Mouse (Mus musculus) thymus, postnatal 25 days (tissue): ENCODE measurements at regions not wholly inside any gene's neighbourhood (a gene's known extent, or its start where the extent isn't known, plus 50 kb on each side); places are given as distances from the start of the nearest gene placed in this dataset.

Experiments used
- DNase-seq: peaks from one replicate; pipeline ENCODE4 v3.0.0; 2022

GRCm38 (mm10) chr17:75893559-75893958, 341.8 kb upstream of the Fam98a start:
- DNase-seq, result no peak

- no peak for DNase-seq
Observed at GRCm38 (mm10) chr17:75892156-75892555, 340.4 kb upstream of the Fam98a start.

GRCm38 (mm10) chr17:75891564-75891963, 339.8 kb upstream of the Fam98a start:
- no peak for DNase-seq

DNA sequence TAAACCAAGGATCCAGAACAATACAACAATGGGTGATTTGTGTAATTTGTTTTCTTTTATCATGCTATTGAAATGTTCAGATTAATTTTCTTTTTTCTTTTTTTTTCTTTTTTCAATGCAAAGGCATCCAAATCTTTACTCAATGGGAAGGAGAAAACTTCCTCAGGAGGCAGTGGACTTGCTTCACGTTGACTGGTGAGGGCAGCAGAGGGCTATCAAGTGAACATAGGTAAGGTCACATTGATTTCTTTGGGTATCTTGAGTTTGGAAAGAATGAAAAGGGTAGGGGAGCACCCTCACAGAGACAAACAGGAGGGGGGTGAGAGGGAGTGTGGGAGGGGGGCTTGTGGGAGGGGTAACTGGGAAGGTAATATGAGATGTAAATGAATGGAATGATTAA, 326.1 kb upstream of the Fam98a start:
- DNase-seq, result no peak

GRCm38 (mm10) chr17:75876895-75877294, 325.1 kb upstream of the Fam98a start:
- no peak for DNase-seq

- DNase-seq, result no peak
Observed at GRCm38 (mm10) chr17:75874535-75874934, 322.8 kb upstream of the Fam98a start.

DNA sequence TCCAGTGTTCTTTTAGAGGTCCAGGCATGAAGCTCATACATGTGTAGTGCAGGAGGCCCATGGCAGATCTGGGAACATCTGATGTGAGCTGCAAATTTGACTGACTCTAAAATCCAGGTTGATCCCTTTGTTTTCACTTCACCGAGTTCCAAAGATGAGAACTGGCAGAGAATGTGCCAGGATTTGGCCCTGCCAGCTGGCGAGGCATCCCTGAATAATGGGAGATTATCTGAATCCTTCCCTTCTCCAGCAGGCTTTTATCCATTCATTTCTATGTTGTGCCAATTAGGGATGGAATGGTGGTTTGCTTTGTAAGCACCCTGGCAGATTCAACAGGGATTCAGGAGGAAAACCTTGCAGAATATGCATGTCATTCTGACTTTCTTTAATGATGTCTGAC, 318.7 kb upstream of the Fam98a start:
- DNase-seq, result no peak

DNA sequence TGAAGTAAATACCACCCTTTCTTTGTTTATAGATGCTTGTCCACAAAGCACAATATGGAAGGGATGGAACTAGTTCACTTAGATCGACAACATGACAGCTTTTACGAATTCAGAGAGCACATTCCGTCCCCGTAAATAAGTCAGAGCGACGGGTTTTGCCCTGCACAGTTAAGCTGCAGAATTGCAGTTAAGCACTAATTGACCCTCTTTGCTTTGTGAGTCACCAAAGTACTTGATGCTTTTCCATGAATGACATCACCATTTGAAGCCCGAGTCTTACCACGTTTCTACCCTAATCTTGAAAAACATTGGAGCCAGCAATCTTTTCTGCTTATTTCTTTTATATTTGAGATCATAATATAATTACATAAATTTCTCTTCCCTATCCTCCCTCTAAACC, 305.3 kb upstream of the Fam98a start:
- no peak for DNase-seq

DNA sequence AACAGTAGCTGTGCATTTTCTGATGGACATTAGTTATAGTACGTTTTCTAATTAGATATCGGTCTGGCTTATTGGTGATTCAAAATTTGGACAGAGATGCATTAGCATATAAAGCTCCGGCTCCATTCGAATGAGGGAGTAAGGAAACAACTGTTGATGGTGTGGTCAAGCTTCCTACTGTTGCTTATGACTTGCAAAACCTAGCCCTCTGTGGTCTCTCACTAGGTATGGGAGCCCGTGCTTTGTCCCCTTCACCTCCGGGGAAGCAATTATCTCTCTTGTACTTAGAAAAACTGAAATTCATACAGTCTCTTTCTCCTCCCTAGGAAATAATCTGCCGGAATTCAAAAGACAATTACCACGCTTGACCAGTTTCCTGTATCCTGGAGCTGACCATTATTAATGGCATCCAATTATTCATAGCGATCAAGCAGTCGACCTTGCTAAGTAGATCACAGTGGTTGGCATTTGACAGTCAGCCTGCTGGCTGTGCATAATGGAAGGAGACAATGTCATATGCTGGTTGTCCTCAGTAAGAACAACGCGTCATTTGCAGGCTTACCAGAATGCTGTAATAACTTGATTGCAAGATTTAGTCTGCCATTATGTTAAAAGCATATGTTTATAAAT, 264.4 kb upstream of the Fam98a start:
- DNase-seq, result no peak

- no peak for DNase-seq
Observed at GRCm38 (mm10) chr17:75812163-75812562, 260.4 kb upstream of the Fam98a start.

DNA sequence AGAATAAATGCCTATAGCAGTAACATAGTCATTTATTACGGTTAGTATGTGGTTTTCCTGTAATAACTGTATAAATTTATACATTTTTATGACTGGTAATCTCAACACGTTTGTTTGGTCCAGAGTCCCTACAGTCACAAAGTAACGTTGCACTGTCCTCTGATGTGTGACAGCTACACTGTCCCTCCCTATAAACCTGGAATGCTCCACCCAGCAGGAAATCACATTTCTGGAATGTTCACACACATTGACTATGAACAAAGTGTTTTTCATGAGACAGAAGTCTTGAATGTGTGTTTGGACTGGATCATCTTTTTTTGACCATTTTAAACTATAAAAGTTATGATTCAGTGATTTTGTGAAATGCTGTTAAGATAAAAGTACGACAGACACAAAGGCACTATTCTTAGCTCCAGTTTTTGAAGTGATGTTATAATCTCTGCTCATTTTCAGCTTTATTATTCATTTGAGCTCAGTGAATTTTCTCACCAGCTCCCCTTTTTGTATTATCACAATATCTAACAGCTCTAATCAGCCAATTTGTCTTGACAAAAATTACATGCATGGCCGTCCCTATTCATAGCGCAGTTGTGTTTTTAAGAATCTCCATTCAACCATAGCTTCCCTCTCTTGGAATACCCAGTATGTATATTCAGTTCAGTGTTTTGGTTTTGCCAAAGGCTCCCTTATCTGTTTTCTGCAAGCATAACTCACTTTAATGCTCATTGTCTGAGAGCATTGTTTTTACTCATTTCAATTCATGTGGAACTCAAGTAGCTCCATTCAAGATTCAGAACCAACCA, 257.0 kb upstream of the Fam98a start:
- no peak for DNase-seq

- no peak for DNase-seq
Observed at GRCm38 (mm10) chr17:75808025-75808424, 256.3 kb upstream of the Fam98a start.

DNA sequence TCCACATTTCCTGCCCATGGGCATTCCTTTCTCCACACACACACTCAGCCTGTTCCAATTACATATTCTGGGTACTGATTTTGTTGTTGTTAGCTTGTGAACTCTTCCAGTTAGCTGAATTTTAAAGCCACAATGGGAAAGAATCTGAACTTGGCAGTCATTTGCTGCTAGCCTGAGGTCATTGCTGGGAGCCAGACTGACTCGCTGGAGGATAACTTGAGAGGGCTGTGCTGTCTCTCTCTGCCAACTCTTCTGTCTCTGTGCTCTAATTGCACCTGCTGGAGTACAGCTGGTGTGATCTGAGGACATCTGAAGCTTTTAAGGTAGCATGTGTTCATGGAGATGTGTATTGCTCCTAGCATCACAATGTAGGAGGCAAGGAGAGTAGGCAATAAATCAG, 252.6 kb upstream of the Fam98a start:
- no peak for DNase-seq

GRCm38 (mm10) chr17:75796380-75796779, 244.6 kb upstream of the Fam98a start:
- no peak for DNase-seq

DNA sequence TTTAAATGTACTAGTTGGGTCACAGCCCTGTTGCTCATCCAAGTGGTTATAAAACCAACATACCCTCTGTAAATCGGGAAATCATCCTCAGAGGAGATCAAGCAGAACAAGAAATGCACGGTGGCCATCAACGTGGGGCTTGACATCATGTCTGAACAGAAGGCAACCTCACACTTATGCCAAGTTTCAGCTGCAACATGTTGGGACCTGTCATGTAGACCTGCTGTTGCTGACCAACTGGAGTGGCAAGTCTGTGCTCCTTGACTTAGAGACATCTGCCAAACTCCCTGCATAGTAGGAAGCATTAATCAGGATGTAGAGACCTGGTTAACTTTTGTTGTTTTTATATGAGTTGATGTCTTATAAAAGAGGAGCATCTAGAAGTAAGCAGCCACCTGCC, 244.0 kb upstream of the Fam98a start:
- no peak for DNase-seq

DNA sequence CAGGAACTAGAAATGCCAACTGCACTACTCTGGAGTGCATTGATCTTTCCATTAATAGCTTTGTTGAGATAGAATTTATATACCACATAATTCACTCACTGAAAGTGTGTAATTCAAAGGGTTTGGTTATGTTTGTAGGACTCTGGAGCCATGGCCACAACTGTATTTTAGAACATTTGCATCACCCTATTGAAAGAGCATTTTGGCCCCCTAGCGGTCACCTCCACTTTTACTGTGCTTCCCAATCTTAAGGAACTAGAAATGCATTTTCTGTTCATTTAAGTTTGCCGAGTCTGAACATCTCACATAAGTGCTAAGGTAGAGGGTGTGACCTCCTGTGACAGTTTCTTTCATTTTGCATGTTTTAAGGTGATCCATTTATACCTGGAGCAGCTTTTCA, 228.0 kb upstream of the Fam98a start:
- DNase-seq, result no peak

DNA sequence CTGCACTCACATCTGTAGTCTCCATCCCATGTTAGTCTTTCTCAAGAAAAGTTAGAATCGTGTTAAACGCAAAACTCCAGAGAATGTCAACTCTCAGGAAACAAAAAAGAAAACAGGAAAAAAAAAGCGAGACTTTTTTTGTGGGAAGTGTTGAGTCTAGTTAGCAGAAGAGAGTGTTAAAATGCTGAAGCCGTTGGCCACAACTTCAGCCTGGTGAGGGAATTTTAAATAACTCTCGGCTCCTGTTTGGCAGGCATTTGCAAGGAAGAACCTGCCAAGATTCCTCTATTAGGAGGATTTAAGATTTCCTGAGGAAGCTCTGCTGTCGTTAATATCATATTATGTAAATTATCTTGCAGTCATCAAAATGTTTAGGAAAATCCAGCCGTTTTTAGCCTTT, 224.9 kb upstream of the Fam98a start:
- no peak for DNase-seq

DNA sequence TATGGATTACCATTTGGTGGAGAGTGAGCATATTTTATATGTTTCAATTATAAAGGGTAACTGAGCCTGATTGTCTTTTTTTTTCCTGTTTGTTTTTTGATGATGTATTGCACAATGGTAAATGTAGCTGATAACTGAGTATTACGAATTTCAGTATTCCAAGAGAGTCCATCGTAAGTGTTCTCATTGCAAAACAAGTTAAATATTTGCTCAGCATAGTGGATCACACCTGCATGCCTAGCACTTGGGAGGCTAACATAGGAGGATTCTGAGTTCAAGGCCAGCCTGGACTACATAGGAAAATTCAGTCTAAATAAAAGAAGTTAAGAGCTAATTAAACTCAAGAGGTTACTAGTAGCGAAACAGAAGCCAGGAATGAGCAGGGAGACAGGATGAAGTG, 223.8 kb upstream of the Fam98a start:
- no peak for DNase-seq

DNA sequence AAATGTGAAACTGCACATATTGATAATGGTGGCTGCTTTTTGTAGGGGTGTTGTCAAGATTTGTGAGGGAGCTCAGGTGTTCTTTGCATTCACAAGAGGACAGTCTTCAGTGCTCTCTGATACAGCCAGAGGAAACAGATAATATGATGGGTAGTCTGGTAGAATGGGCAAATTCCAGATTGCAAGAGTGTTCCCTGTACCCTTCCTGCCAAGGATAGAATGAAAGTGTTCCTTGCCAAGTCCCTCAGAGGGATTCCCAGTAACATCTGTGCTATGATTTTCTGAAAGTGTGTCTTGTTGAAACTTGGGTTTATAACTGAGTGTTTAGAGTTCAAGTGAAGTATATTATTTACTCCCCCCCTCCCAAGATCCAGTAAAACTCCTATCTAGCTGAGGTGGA, 221.1 kb upstream of the Fam98a start:
- no peak for DNase-seq

GRCm38 (mm10) chr17:75768654-75769053, 216.9 kb upstream of the Fam98a start:
- DNase-seq, result no peak

GRCm38 (mm10) chr17:75763391-75763790, 211.6 kb upstream of the Fam98a start:
- DNase-seq, result no peak

- DNase-seq, result no peak
Observed at GRCm38 (mm10) chr17:75756487-75756886, 204.7 kb upstream of the Fam98a start.

DNA sequence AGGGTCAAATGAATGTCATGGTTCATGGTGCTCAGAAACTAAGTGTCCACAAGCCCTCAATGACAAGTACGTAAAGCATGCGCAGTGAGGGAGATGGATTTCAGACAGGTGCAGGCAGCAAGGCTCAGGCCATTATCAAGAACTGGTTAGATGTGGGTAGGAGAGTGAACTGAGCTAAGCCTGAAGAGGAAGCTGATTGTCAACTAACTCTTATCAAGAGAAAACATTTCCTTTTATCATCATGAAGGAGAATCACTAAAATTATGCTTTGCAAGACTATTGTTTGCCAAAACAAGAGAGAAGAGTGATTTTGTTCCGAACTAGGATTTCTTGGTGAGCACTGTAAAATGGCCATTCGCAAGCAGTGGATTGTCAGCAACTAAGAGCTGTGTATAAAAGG, 164.7 kb upstream of the Fam98a start:
- no peak for DNase-seq

DNA sequence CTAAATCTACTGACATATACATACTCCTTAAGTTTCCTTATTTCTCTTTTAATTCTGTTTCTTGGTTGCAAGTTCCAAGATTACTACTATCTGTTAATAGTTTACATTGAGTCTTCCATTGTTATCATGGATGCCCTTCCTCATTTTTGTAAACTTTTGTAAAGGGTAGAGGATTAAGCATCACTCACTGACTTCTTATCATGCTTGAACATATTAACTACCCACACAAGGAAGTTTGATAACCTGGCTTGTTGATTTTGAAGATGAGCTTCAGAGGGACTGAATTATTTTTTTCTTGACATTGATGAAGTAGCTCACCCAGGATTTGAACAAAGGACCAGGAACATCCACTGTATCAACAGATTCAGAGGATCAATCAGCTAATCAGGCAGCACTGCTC, 162.8 kb upstream of the Fam98a start:
- no peak for DNase-seq

DNA sequence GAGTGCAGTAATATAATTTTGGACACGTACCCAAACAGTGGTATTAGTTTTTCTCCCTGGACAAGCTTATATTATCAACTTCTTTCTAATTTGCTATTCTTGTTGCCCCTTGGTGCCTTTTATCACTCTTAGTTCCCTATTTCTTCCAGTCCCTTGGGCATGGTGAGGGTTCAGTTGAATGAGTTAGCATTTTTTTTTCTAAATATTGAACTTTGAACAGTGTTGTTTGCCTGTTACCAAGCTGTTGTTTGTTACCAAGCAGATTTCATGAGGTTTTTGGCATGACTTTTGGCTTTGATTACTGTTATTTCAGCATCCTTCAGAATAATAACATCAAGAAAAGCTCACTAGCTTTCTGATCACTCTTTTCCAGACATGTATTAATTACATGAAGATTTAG, 162.3 kb upstream of the Fam98a start:
- DNase-seq, result no peak
